ENCODE assay signal across 20 mouse cellular contexts in the genomic region with DNA sequence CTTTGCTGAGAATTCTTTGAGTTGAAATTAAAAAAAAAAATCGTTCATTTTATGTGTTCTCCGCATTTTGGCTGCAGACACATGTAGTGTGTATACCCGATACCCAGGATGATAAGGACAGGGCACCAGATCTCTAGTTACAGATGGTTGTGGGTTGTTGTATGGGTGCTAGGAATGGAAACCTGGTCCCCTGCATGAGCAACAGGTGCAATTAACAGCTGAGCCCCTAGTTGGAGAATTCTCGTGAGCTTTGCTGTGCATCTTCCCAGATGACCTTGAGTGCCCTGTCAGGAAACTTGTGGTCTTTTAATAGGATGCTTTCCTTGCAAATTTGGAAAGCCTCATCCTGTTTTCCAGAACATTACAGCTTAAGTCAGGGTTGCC.
"Had no signal": no experiment of that assay in that cellular context is flagged by ENCODE, and none has a peak within 500 bp of the region (broad histone marks: within the 10 kb centered on the region; RNA-seq: fewer than 3 reads in every experiment).

No protein-coding gene starts in this region.

- H3K9ac ChIP-seq: heart, embryonic 12.5 days; hindbrain, embryonic 12.5 days; hindbrain, embryonic 14.5 days; intestine, embryonic 15.5 days; limb, embryonic 12.5 days had no signal

- DNase-seq: gastrocnemius, postnatal 14 days; heart, adult 18-20 months; heart, postnatal 10 days; heart, postnatal 4 days; kidney, adult 8-10 months; kidney, postnatal 10 days; kidney, postnatal 4 days had no signal

- H3K36me3 ChIP-seq: limb, embryonic 12.5 days had no signal

- H3K9me3 ChIP-seq: intestine, embryonic 15.5 days had no signal

- H3K27me3 ChIP-seq: heart, embryonic 12.5 days; hindbrain, embryonic 12.5 days; intestine, embryonic 15.5 days; limb, embryonic 12.5 days had no signal

- H3K4me2 ChIP-seq: heart, embryonic 12.5 days; hindbrain, embryonic 12.5 days; hindbrain, embryonic 14.5 days; intestine, embryonic 15.5 days; limb, embryonic 12.5 days had no signal

- H3K27ac ChIP-seq: heart, embryonic 10.5 days; hindbrain, embryonic 10.5 days; hindbrain, embryonic 12.5 days; hindbrain, embryonic 14.5 days; intestine, embryonic 15.5 days; layer of hippocampus, adult 2 months; left cerebral cortex, adult 2 months; limb, embryonic 10.5 days; limb, embryonic 12.5 days had no signal

- ATAC-seq: hindbrain, embryonic 16.5 days; inflammation-experienced regulatory T-cells, adult 6 months; intestine, embryonic 15.5 days; intestine, postnatal 0 days had no signal

- H3K4me3 ChIP-seq: heart, embryonic 10.5 days; heart, embryonic 12.5 days; hindbrain, embryonic 10.5 days; hindbrain, embryonic 12.5 days; intestine, embryonic 15.5 days; layer of hippocampus, adult 2 months; left cerebral cortex, adult 2 months; limb, embryonic 10.5 days; limb, embryonic 12.5 days had no signal
